Mouse (Mus musculus) erythroblast, embryonic 14.5 days (primary cell): Measurements from ENCODE around the gene Cfap46.

ENCODE experiments used
- GATA1 ChIP-seq: IDR thresholded peaks from 2 replicates; pipeline ENCODE4 v1.6.1; 2012; ENCODE audit warnings: low read length, inconsistent platforms, mixed read lengths
- TAL1 ChIP-seq: IDR thresholded peaks from 3 replicates; pipeline ENCODE4 v1.6.1; 2012; ENCODE audit warnings: low read length, inconsistent platforms, mixed read lengths

DNA sequence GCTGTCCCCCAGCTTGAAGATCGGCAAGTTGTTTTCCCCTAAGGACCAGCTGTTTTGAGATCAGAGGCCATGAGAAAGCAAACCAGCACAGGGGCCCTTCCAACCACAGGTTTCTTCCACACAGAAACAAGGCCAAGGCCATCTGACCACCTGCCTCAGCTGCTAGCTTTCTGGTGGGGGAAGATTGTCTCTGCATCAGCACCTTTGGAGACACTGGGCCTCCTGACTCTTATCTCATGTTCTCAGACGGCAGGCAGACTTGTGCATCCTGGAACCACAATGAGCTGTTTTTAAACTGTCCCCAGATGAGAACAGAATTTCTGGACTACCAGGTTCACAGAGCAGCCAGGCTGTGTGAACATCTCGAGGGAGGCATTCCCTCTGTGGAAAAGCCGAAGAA, 21.5 kb upstream of the Cfap46 start:
- TF ChIP-seq TAL1 (peak; percentile 67), GATA1 (peak; percentile 45; the same call in 1 of the 2 replicates)
